13 mouse cellular contexts compared by ENCODE assay signal in the genomic region with DNA sequence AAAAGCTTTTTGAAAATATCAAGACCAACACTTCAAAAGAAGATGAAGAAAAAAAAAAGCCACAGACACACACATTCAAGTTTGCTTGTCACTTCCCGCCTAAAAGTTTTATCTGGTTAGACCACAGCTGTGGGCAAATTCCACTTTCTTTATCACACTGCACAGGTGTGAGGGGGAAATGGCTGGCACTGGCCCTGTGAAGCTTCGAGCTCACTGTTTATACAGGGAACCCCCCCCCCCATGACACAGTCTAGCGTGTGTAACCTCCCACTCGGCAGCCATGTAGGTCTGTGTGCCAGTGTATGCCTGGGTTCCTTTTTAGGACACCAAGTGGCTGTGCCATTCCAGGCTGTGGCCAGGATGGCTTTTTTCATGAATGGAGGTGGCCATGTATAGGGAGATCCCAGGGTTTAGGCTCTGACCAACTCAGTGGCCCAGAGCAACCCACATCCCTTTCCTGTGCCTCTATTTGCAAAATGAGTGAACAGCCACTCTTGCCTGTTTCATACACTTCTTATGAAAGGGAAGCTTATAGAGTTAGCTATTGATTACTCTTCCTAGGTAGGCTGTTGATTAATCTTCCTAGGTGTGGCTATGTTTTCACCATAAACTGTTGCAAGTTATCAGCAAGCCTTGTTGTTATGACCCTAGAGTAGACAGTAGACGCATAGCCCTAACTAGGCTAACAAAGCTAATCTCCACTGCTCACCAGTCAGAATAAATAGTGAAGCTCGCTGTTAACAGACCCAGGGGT. TPM values are rescaled to one million over a fixed set of nuclear protein-coding genes. Genes with fewer than 3 reads are reported as not detected.
A peak's percentile ranks its signal among the peaks of the same experiment; 100 is the strongest.
DNase-seq lines count a peak whose midpoint lies in the region; ATAC-seq and TF ChIP-seq lines count a peak whose summit lies in the region.
"Had no signal": no experiment of that assay in that cellular context is flagged by ENCODE, and none has a peak within 500 bp of the region (broad histone marks: within the 10 kb centered on the region; RNA-seq: fewer than 3 reads in every experiment).

No protein-coding gene starts in this region.

- ATAC-seq in liver, embryonic 15.5 days (ENCODE audit: insufficient read depth) = peak; percentile 82
- no peak for ATAC-seq in stomach, postnatal 0 days (ENCODE audit: low FRiP score, low TSS enrichment)
- no peak for ATAC-seq in forebrain, embryonic 15.5 days (replicated peaks)
- ATAC-seq: midbrain, embryonic 16.5 days had no signal

- H3K4me1 ChIP-seq in heart, embryonic 10.5 days = no peaks in the 10 kb centered on the region; the same call in 1 of the 2 replicates
- peaks cover 65% of the 10 kb centered on the region for H3K4me1 ChIP-seq in liver, embryonic 15.5 days (replicated peaks)
- H3K4me1 ChIP-seq in stomach, postnatal 0 days (replicated peaks; ENCODE audit: control insufficient read depth, insufficient read depth) = no peaks in the 10 kb centered on the region
- H3K4me1 ChIP-seq in cerebellum, adult 2 months (ENCODE audit: control insufficient read depth, insufficient read depth, low read length) = no peaks in the 10 kb centered on the region
- no peaks in the 10 kb centered on the region for H3K4me1 ChIP-seq in forebrain, embryonic 15.5 days
- H3K4me1 ChIP-seq: hindbrain, embryonic 12.5 days had no signal

- peak overlapping the region; percentile 85 for H3K4me2 ChIP-seq in liver, embryonic 15.5 days
- no peak overlapping the region for H3K4me2 ChIP-seq in stomach, postnatal 0 days (replicated peaks; ENCODE audit: low read depth)
- no peak overlapping the region for H3K4me2 ChIP-seq in forebrain, embryonic 15.5 days (replicated peaks)
- H3K4me2 ChIP-seq: hindbrain, embryonic 12.5 days had no signal

- TF ChIP-seq POLR2A in cerebellum, adult 2 months (IDR thresholded peaks at IDR 0.05; ENCODE audit: borderline replicate concordance, insufficient read depth, low read length) = no peak

- H3K36me3 ChIP-seq in heart, embryonic 10.5 days = no peaks in the 10 kb centered on the region
- peaks cover 31% of the 10 kb centered on the region for H3K36me3 ChIP-seq in liver, embryonic 15.5 days (replicated peaks)
- H3K36me3 ChIP-seq in stomach, postnatal 0 days (ENCODE audit: control insufficient read depth, insufficient read depth, low read length) = no peaks in the 10 kb centered on the region
- H3K36me3 ChIP-seq in forebrain, embryonic 15.5 days = no peaks in the 10 kb centered on the region
- H3K36me3 ChIP-seq: hindbrain, embryonic 12.5 days had no signal

- TF ChIP-seq EP300 in stomach, postnatal 0 days (optimal IDR thresholded peaks at IDR 0.05) = no peak

- TF ChIP-seq CTCF in stomach, postnatal 0 days (IDR thresholded peaks at IDR 0.05; ENCODE audit: low read depth) = no peak
- no peak for TF ChIP-seq CTCF in cerebellum, adult 2 months (IDR thresholded peaks at IDR 0.05; ENCODE audit: borderline replicate concordance, insufficient read depth, low read depth, low read length)

- intact Hi-C loops in heart, postnatal 36 days (cut with DNase I) = no loop called here

- no peaks in the 10 kb centered on the region for H3K9me3 ChIP-seq in heart, embryonic 10.5 days
- H3K9me3 ChIP-seq in liver, embryonic 15.5 days (replicated peaks) = no peaks in the 10 kb centered on the region
- no peaks in the 10 kb centered on the region for H3K9me3 ChIP-seq in stomach, postnatal 0 days (ENCODE audit: control insufficient read depth, low read length)
- H3K9me3 ChIP-seq in forebrain, embryonic 15.5 days = no peaks in the 10 kb centered on the region

- peak overlapping the region; percentile 75 for H3K9ac ChIP-seq in liver, embryonic 15.5 days
- H3K9ac ChIP-seq in stomach, postnatal 0 days (ENCODE audit: low read length) = no peak overlapping the region
- H3K9ac ChIP-seq in forebrain, embryonic 15.5 days (replicated peaks) = no peak overlapping the region
- H3K9ac ChIP-seq: hindbrain, embryonic 12.5 days had no signal

- WGBS in heart, embryonic 10.5 days = 70% methylated on average over 6 of the region's 6 CpGs
- WGBS in liver, embryonic 15.5 days (ENCODE audit: insufficient replicate concordance) = 10% methylated on average over 6 of the region's 6 CpGs
- WGBS in stomach, postnatal 0 days = 54% methylated on average over 6 of the region's 6 CpGs
- 74% methylated on average over 6 of the region's 6 CpGs for WGBS in cerebellum, adult 2 months
- 83% methylated on average over 6 of the region's 6 CpGs for WGBS in forebrain, embryonic 15.5 days

- peak; percentile 91 for DNase-seq in heart, embryonic 10.5 days (ENCODE audit: low spot score)
- no peak for DNase-seq in heart, postnatal 36 days
- peak; percentile 53 for DNase-seq in c-Kit-positive CD71-negative TER-119-negative erythroid progenitor cells, embryonic 14.5 days (ENCODE audit: low read depth)
- peak; percentile 23 for DNase-seq in stomach, postnatal 0 days (ENCODE audit: low spot score)
- DNase-seq in cerebellum, adult 2 months = no peak
- no peak for DNase-seq in embryo, embryonic 10.5 days (ENCODE audit: low spot score)
- DNase-seq: adrenal gland, postnatal 10 days had no signal

- no peaks in the 10 kb centered on the region for H3K27me3 ChIP-seq in heart, embryonic 10.5 days (ENCODE audit: insufficient read depth, poor library complexity, severe bottlenecking)
- H3K27me3 ChIP-seq in liver, embryonic 15.5 days = no peaks in the 10 kb centered on the region
- no peaks in the 10 kb centered on the region for H3K27me3 ChIP-seq in stomach, postnatal 0 days (ENCODE audit: control insufficient read depth, insufficient read depth, low read length)
- no peaks in the 10 kb centered on the region for H3K27me3 ChIP-seq in cerebellum, adult 2 months (ENCODE audit: control insufficient read depth, insufficient read depth, low read length)
- H3K27me3 ChIP-seq in forebrain, embryonic 15.5 days = no peaks in the 10 kb centered on the region
- H3K27me3 ChIP-seq: hindbrain, embryonic 12.5 days had no signal

- peak overlapping the region; percentile 23; the same call in 1 of the 2 replicates for H3K4me3 ChIP-seq in heart, embryonic 10.5 days
- peak overlapping the region; percentile 63 for H3K4me3 ChIP-seq in liver, embryonic 15.5 days (replicated peaks)
- H3K4me3 ChIP-seq in stomach, postnatal 0 days (ENCODE audit: low read depth, low read length) = no peak overlapping the region
- no peak overlapping the region for H3K4me3 ChIP-seq in cerebellum, adult 2 months (replicated peaks; ENCODE audit: insufficient read depth, low read depth, low read length)
- H3K4me3 ChIP-seq in forebrain, embryonic 15.5 days = no peak overlapping the region
- H3K4me3 ChIP-seq: hindbrain, embryonic 12.5 days had no signal

- peak overlapping the region; percentile 76 for H3K27ac ChIP-seq in heart, embryonic 10.5 days
- H3K27ac ChIP-seq in liver, embryonic 15.5 days (replicated peaks) = peak overlapping the region; percentile 99
- no peak overlapping the region for H3K27ac ChIP-seq in stomach, postnatal 0 days (replicated peaks)
- H3K27ac ChIP-seq in cerebellum, adult 2 months (ENCODE audit: insufficient read depth, low read length) = no peak overlapping the region
- no peak overlapping the region for H3K27ac ChIP-seq in forebrain, embryonic 15.5 days (replicated peaks)
- H3K27ac ChIP-seq: hindbrain, embryonic 12.5 days had no signal

RNA-seq across cellular contexts. Expression of gene Hemgn, which starts 9.1 kb away (rescaled TPM):
- polyA plus RNA-seq in heart, embryonic 10.5 days (2016; fragmentation: Nextera tagmentation; extraction: Ambion mirVana) = 35.8 and 50.0 TPM in 2 replicates
- total RNA-seq in heart, postnatal 36 days (2021) = under 1 TPM in 1 of 2 experiments, not detected in 1; 0.19 TPM
- polyA plus RNA-seq in liver, embryonic 15.5 days (2015; fragmentation: Nextera tagmentation; extraction: Ambion mirVana) = 386 and 388 TPM in 2 replicates
- 0.78 and 1.2 TPM in 2 replicates for polyA plus RNA-seq in stomach, postnatal 0 days (2015; fragmentation: Nextera tagmentation; extraction: Ambion mirVana)
- polyA plus RNA-seq in cerebellum, adult 2 months (2012; rRNA removed) = 0.14 and 0.16 TPM in 2 replicates
- polyA plus RNA-seq in forebrain, embryonic 15.5 days (2015; fragmentation: Nextera tagmentation; extraction: Ambion mirVana) = 0.24 TPM in 1 of 2 replicates, not detected in the other
- total RNA-seq: left cerebral cortex, adult 8-10 months had no signal
- polyA plus RNA-seq: C2C12; midbrain, embryonic 16.5 days had no signal

RNA-seq across cellular contexts. Expression of gene Trmo, which starts 15.0 kb away (rescaled TPM):
- 10.3 and 11.6 TPM in 2 replicates for polyA plus RNA-seq in heart, embryonic 10.5 days (2016; fragmentation: Nextera tagmentation; extraction: Ambion mirVana)
- 1 to 10 TPM; 3.4 to 4.2 TPM for total RNA-seq in heart, postnatal 36 days (2021)
- polyA plus RNA-seq in liver, embryonic 15.5 days (2015; fragmentation: Nextera tagmentation; extraction: Ambion mirVana) = 8.2 and 10.5 TPM in 2 replicates
- 6.5 and 7.5 TPM in 2 replicates for polyA plus RNA-seq in stomach, postnatal 0 days (2015; fragmentation: Nextera tagmentation; extraction: Ambion mirVana)
- 7.7 and 8.1 TPM in 2 replicates for polyA plus RNA-seq in cerebellum, adult 2 months (2012; rRNA removed)
- 11.5 and 12.7 TPM in 2 replicates for polyA plus RNA-seq in forebrain, embryonic 15.5 days (2015; fragmentation: Nextera tagmentation; extraction: Ambion mirVana)

RNA-seq across cellular contexts. Expression of gene Anp32b, which starts 46.5 kb away (rescaled TPM):
- polyA plus RNA-seq in heart, embryonic 10.5 days (2016; fragmentation: Nextera tagmentation; extraction: Ambion mirVana) = 246 and 343 TPM in 2 replicates
- 10 to 100 TPM; 56.6 to 60.9 TPM for total RNA-seq in heart, postnatal 36 days (2021)
- polyA plus RNA-seq in liver, embryonic 15.5 days (2015; fragmentation: Nextera tagmentation; extraction: Ambion mirVana) = 387 TPM in 2 replicates
- 88.7 and 97.1 TPM in 2 replicates for polyA plus RNA-seq in stomach, postnatal 0 days (2015; fragmentation: Nextera tagmentation; extraction: Ambion mirVana)
- polyA plus RNA-seq in cerebellum, adult 2 months (2012; rRNA removed) = 44.9 and 51.8 TPM in 2 replicates
- 109 and 115 TPM in 2 replicates for polyA plus RNA-seq in forebrain, embryonic 15.5 days (2015; fragmentation: Nextera tagmentation; extraction: Ambion mirVana)

Comparison
In these comparisons a context has a peak if more than half of its experiments do, and no peak if none do; other contexts are left out.
1. DNase-seq: peak in heart, embryonic 10.5 days (single experiment), c-Kit-positive CD71-negative TER-119-negative erythroid progenitor cells, embryonic 14.5 days (single experiment) and stomach, postnatal 0 days (single experiment); none in heart, postnatal 36 days (0 of 2), cerebellum, adult 2 months (0 of 2) and embryo, embryonic 10.5 days (single experiment).
2. H3K27ac ChIP-seq: peak in heart, embryonic 10.5 days (single experiment) and liver, embryonic 15.5 days (single experiment); none in stomach, postnatal 0 days (single experiment), cerebellum, adult 2 months (single experiment) and forebrain, embryonic 15.5 days (single experiment).
3. H3K4me3 ChIP-seq: peak in heart, embryonic 10.5 days (single experiment) and liver, embryonic 15.5 days (single experiment); none in stomach, postnatal 0 days (single experiment), cerebellum, adult 2 months (single experiment) and forebrain, embryonic 15.5 days (single experiment).
4. RNA of gene Hemgn, which starts 9.1 kb away (polyA plus RNA-seq): 386 to 388 TPM in liver, embryonic 15.5 days and 35.8 to 50.0 TPM in heart, embryonic 10.5 days; 0.78 to 1.2 TPM in stomach, postnatal 0 days, 0.14 to 0.16 TPM in cerebellum, adult 2 months and 0.24 TPM in forebrain, embryonic 15.5 days; every median in the first group is over 10 times any median in the second.